Mouse (Mus musculus): ENCODE measurements around the gene Cyp2j13. TPM values are rescaled to one million over a fixed set of nuclear protein-coding genes. Genes with fewer than 3 reads are reported as not detected.
"Not testable (repeated sequence)": the region's sequence is repeated elsewhere in the genome, so short reads cannot be mapped to it uniquely, and the experiment has no call there.

Gene Cyp2j13
- under 1 TPM in 1 of 2 experiments, not detected in 1; 0.25 TPM for total RNA-seq (2021)
- long read RNA-seq, experiment 1: 0 reads
- long read RNA-seq, experiment 2: 0 reads

GRCm38 (mm10) chr4:96077261-96078125 is at the start of gene Cyp2j13:
Gene Cyp2j13, minus strand, starts transcription at chr4:96077546.
- DNase-seq (ENCODE audit: low spot score in 2 of 2): no peak

GRCm38 (mm10) chr4:96096841-96097240 is 19.5 kb upstream of the Cyp2j13 start:
- no peak for DNase-seq (ENCODE audit: low spot score in 2 of 2)

GRCm38 (mm10) chr4:96091869-96092268 is 14.5 kb upstream of the Cyp2j13 start:
- DNase-seq (ENCODE audit: low spot score in 2 of 2): no peak

GRCm38 (mm10) chr4:96089356-96090048 is 12.2 kb upstream of the Cyp2j13 start:
- not testable (repeated sequence) for DNase-seq (ENCODE audit: low spot score in 2 of 2)

- DNase-seq (ENCODE audit: low spot score in 2 of 2): no peak
Measured at GRCm38 (mm10) chr4:96078308-96078707, 962 bp upstream of the Cyp2j13 start.

GRCm38 (mm10) chr4:96062045-96062444 is 15.3 kb downstream of the Cyp2j13 start:
- DNase-seq (ENCODE audit: low spot score in 2 of 2): no peak

GRCm38 (mm10) chr4:96060106-96060505 is 17.2 kb downstream of the Cyp2j13 start:
- no peak for DNase-seq (ENCODE audit: low spot score in 2 of 2)

GRCm38 (mm10) chr4:96028412-96028811 is 48.9 kb downstream of the Cyp2j13 start:
- no peak for DNase-seq (ENCODE audit: low spot score in 2 of 2)

GRCm38 (mm10) chr4:96022803-96023202 is 54.5 kb downstream of the Cyp2j13 start:
- DNase-seq (ENCODE audit: low spot score in 2 of 2): no peak

GRCm38 (mm10) chr4:96016875-96017274 is 60.5 kb downstream of the Cyp2j13 start:
- no peak for DNase-seq (ENCODE audit: low spot score in 2 of 2)

- DNase-seq (ENCODE audit: low spot score in 2 of 2): not testable (repeated sequence)
Measured at GRCm38 (mm10) chr4:95982221-95982620, 95.1 kb downstream of the Cyp2j13 start.

Other genes starting within 250 kb of the Cyp2j13 start
- gene Hook1, start 110.3 kb downstream of the Cyp2j13 start, total RNA-seq (2021): 10 to 100 TPM; 15.5 to 19.9 TPM
- gene Cyp2j12, start 63.6 kb upstream of the Cyp2j13 start, total RNA-seq (2021): under 1 TPM; 0.17 to 0.22 TPM
- gene Cyp2j7, start 159.1 kb upstream of the Cyp2j13 start, total RNA-seq (2021): not detected

All from adrenal gland, postnatal 4 days (tissue).